Mouse (Mus musculus) MEL (cell line): ENCODE data around the gene Slc25a45. TPM values are rescaled to one million over a fixed set of nuclear protein-coding genes. Genes with fewer than 3 reads are reported as not detected.

Experiments
- DNase-seq: peaks from one replicate; pipeline ENCODE4 v3.0.0; 2011; ENCODE audit warnings: low read depth, low spot score
- H3K27ac ChIP-seq: 2 replicates; pipeline ENCODE4 v1.5.1; 2012; ENCODE audit warnings: low read depth, mild to moderate bottlenecking, control low read depth, low read length, moderate library complexity; ENCODE audit not compliant: control insufficient read depth
- H3K27me3 ChIP-seq, 2 experiments: fragments of 150-350 bp in 1 of 2; sonication (generic) in 1 of 2; 2 replicates each; pipeline ENCODE4 v1.6.1; 2012; ENCODE audit warnings: low read length in 2 of 2, mild to moderate bottlenecking in 2 of 2, improper control_type of control experiment in 1 of 2, moderate library complexity in 1 of 2; ENCODE audit not compliant: insufficient read depth in 2 of 2, control insufficient read depth in 1 of 2
- H3K36me3 ChIP-seq, 2 experiments: 2 replicates each; pipeline ENCODE4 v1.6.1; 2012 to 2014; ENCODE audit warnings: low read length in 2 of 2, improper control_type of control experiment in 1 of 2, inconsistent platforms in 1 of 2, mild to moderate bottlenecking in 1 of 2; ENCODE audit not compliant: insufficient read depth in 2 of 2, control insufficient read depth in 1 of 2
- H3K4me1 ChIP-seq, 2 experiments: fragments of 150-350 bp in 1 of 2; sonication (generic) in 1 of 2; 2 replicates each; pipeline ENCODE4 v1.6.1; 2012; ENCODE audit warnings: low read length in 2 of 2, improper control_type of control experiment in 1 of 2, mild to moderate bottlenecking in 1 of 2; ENCODE audit not compliant: insufficient read depth in 2 of 2, control insufficient read depth in 1 of 2
- H3K4me3 ChIP-seq, 2 experiments: fragments of 150-350 bp in 1 of 2; sonication (generic) in 1 of 2; 2 replicates each; pipeline ENCODE4 v1.5.1; 2012; ENCODE audit warnings: low read depth in 2 of 2, low read length in 2 of 2, mild to moderate bottlenecking in 2 of 2, moderate library complexity in 2 of 2, control low read depth in 1 of 2, improper control_type of control experiment in 1 of 2; ENCODE audit not compliant: control insufficient read depth in 1 of 2, insufficient read depth in 1 of 2
- H3K79me2 ChIP-seq: 2 replicates; pipeline ENCODE4 v1.6.1; 2012; ENCODE audit warnings: mild to moderate bottlenecking, low read length, moderate library complexity; ENCODE audit not compliant: control insufficient read depth, poor library complexity, insufficient read depth
- H3K9ac ChIP-seq: 2 replicates; pipeline ENCODE4 v1.6.1; 2012; ENCODE audit warnings: low read depth, mild to moderate bottlenecking, control low read depth, low read length, moderate library complexity; ENCODE audit not compliant: control insufficient read depth, poor library complexity, severe bottlenecking
- H3K9me3 ChIP-seq: fragments of 150-350 bp; sonication (generic); replicated peaks from 2 replicates; pipeline ENCODE4 v1.6.1; 2012; ENCODE audit warnings: mild to moderate bottlenecking, low read length, improper control_type of control experiment, moderate library complexity; ENCODE audit not compliant: insufficient read depth
- BHLHE40 ChIP-seq: IDR thresholded peaks from 2 replicates; pipeline ENCODE4 v1.6.1; 2012; ENCODE audit warnings: low read depth, mild to moderate bottlenecking, inconsistent platforms, low read length, improper control_type of control experiment, borderline replicate concordance
- ELF1 ChIP-seq: IDR thresholded peaks from 2 replicates; pipeline ENCODE4 v1.6.1; 2014; ENCODE audit warnings: low read depth, mild to moderate bottlenecking, inconsistent platforms, low read length, improper control_type of control experiment, moderate library complexity
- GABPA ChIP-seq: IDR thresholded peaks from 2 replicates; pipeline ENCODE4 v1.6.1; 2012; ENCODE audit warnings: low read depth, mild to moderate bottlenecking, inconsistent platforms, low read length, improper control_type of control experiment, moderate library complexity
- KAT2A ChIP-seq: conservative IDR thresholded peaks from 2 replicates; pipeline ENCODE4 v1.6.1; 2012; ENCODE audit warnings: low read depth, low read length, improper control_type of control experiment, inconsistent platforms
- MAFK ChIP-seq: IDR thresholded peaks from 2 replicates; pipeline ENCODE4 v1.6.1; 2011; ENCODE audit warnings: low read depth, mild to moderate bottlenecking, low read length, improper control_type of control experiment, borderline replicate concordance
- MAX ChIP-seq: IDR thresholded peaks from 2 replicates; pipeline ENCODE4 v1.6.1; 2011; ENCODE audit warnings: low read length, improper control_type of control experiment
- NELFE ChIP-seq: IDR thresholded peaks from 2 replicates; pipeline ENCODE4 v1.6.1; 2011; ENCODE audit warnings: low read depth, low read length, improper control_type of control experiment
- NRF1 ChIP-seq: IDR thresholded peaks from 2 replicates; pipeline ENCODE4 v1.6.1; 2014; ENCODE audit warnings: low read depth, mild to moderate bottlenecking, inconsistent platforms, low read length, improper control_type of control experiment, moderate library complexity; ENCODE audit not compliant: poor library complexity, insufficient read depth, severe bottlenecking
- POLR2A ChIP-seq, 2 experiments: IDR thresholded peaks; 2 replicates each; pipeline ENCODE4 v1.6.1; 2011 to 2012; ENCODE audit warnings: low read length in 2 of 2, mild to moderate bottlenecking in 2 of 2, control low read depth in 1 of 2, improper control_type of control experiment in 1 of 2, low read depth in 1 of 2, moderate library complexity in 1 of 2; ENCODE audit not compliant: control insufficient read depth in 1 of 2, insufficient read depth in 1 of 2, poor library complexity in 1 of 2
- POLR2AphosphoS5 ChIP-seq: IDR thresholded peaks from 2 replicates; pipeline ENCODE4 v1.6.1; 2012; ENCODE audit warnings: low read depth, borderline replicate concordance, mild to moderate bottlenecking, inconsistent platforms, low read length, moderate library complexity, mixed read lengths
- RAD21 ChIP-seq: IDR thresholded peaks from 2 replicates; pipeline ENCODE4 v1.6.1; 2011; ENCODE audit warnings: mild to moderate bottlenecking, low read depth, low read length, improper control_type of control experiment
- RCOR1 ChIP-seq: IDR thresholded peaks from 2 replicates; pipeline ENCODE4 v1.6.1; 2012; ENCODE audit warnings: low read depth, mild to moderate bottlenecking, inconsistent platforms, low read length, improper control_type of control experiment
- SIN3A ChIP-seq: IDR thresholded peaks from 2 replicates; pipeline ENCODE4 v1.6.1; 2012; ENCODE audit warnings: low read length, improper control_type of control experiment, inconsistent platforms
- SMC3 ChIP-seq: IDR thresholded peaks from 2 replicates; pipeline ENCODE4 v1.6.1; 2011; ENCODE audit warnings: low read depth, low read length, improper control_type of control experiment
- TCF12 ChIP-seq: IDR thresholded peaks from 2 replicates; pipeline ENCODE4 v1.6.1; 2014; ENCODE audit warnings: low read depth, mild to moderate bottlenecking, inconsistent platforms, low read length, improper control_type of control experiment, moderate library complexity
- USF1 ChIP-seq: IDR thresholded peaks from 2 replicates; pipeline ENCODE4 v1.6.1; 2014; ENCODE audit warnings: low read depth, mild to moderate bottlenecking, inconsistent platforms, low read length, improper control_type of control experiment, moderate library complexity
- polyA plus RNA-seq, 2 experiments: library from polyadenylated mRNA; stranded (reverse) in 1 of 2; unstranded in 1 of 2; fragments of >175 nt in 1 of 2; fragments of >200 nt in 1 of 2; gene quantifications; 2 replicates each; pipeline versions ENCODE4 v1.2.1 to v1.2.4; 2012; ENCODE audit warnings: low replicate concordance in 2 of 2, low read depth in 1 of 2; ENCODE audit not compliant: insufficient read length in 2 of 2, insufficient read depth in 1 of 2, missing spikeins in 1 of 2
- total RNA-seq: library from RNA; depleted of rRNA; stranded (reverse); fragments of 300-350 nt; gene quantifications from 2 replicates; pipeline ENCODE4 v1.2.3, GENCODE M21; 2012

The Slc25a45 gene
- total and polyA plus RNA-seq, 3 experiments, result 23.5 to 30.7 TPM; not detected in 1

- peaks cover 0 to 13% of the 10 kb centered on the region in 2 experiments; a peak in 2 of 4 replicates for H3K36me3 ChIP-seq
- no peaks in the 10 kb centered on the region for H3K4me1 ChIP-seq
- H3K9me3 ChIP-seq, result no peaks in the 10 kb centered on the region
- H3K4me3 ChIP-seq, result no peak overlapping the region
- TF ChIP-seq SMC3 (no peak), TCF12 (no peak), USF1 (no peak), POLR2A (IDR thresholded peaks at IDR 0.05; ENCODE audit: control insufficient read depth in 1 of 2, insufficient read depth in 1 of 2, low read depth in 1 of 2, low read length in 2 of 2, poor library complexity in 1 of 2) (no peak), SIN3A (no peak), MAX (no peak), GABPA (no peak), MAFK (no peak), KAT2A (no peak), NRF1 (no peak)
- DNase-seq, result no peak
- no peaks in the 10 kb centered on the region for H3K79me2 ChIP-seq
- H3K27me3 ChIP-seq, result no peaks in the 10 kb centered on the region
- no peak overlapping the region for H3K27ac ChIP-seq
- H3K9ac ChIP-seq, result no peak overlapping the region
Observed at GRCm38 (mm10) chr19:5830776-5831175, 46.8 kb upstream of the Slc25a45 start.

- H3K27ac ChIP-seq, result no peak overlapping the region
- H3K4me3 ChIP-seq, result no peak overlapping the region
- no peak for DNase-seq
- H3K27me3 ChIP-seq, result no peaks in the 10 kb centered on the region
- no peaks in the 10 kb centered on the region for H3K9me3 ChIP-seq
- H3K4me1 ChIP-seq, result peaks cover 0 to 3% of the 10 kb centered on the region in 2 experiments; a peak in 1 of 4 replicates
- no peak for TF ChIP-seq POLR2AphosphoS5
- no peak for TF ChIP-seq TCF12
- TF ChIP-seq BHLHE40, result no peak
- TF ChIP-seq NELFE, result no peak
- TF ChIP-seq RAD21, result no peak
- TF ChIP-seq RCOR1, result no peak
- no peak for TF ChIP-seq ELF1
- H3K9ac ChIP-seq, result no peak overlapping the region
- peaks cover 0 to 10% of the 10 kb centered on the region in 2 experiments; a peak in 2 of 4 replicates for H3K36me3 ChIP-seq
- H3K79me2 ChIP-seq, result no peaks in the 10 kb centered on the region
Observed at GRCm38 (mm10) chr19:5831224-5831957, 46.2 kb upstream of the Slc25a45 start.
